Mouse (Mus musculus) cerebellum, adult 2 months (tissue): Measurements from ENCODE around the gene Trim30d.

Source experiments
- CTCF ChIP-seq: fragments of 200-500 bp; IDR thresholded peaks from 2 replicates; pipeline ENCODE4 v1.5.1; 2011; ENCODE audit warnings: low read depth, mild to moderate bottlenecking, control low read depth, low read length, moderate library complexity, borderline replicate concordance; ENCODE audit not compliant: insufficient read depth
- POLR2A ChIP-seq: fragments of 200-500 bp; IDR thresholded peaks from 2 replicates; pipeline ENCODE4 v1.6.1; 2011; ENCODE audit warnings: low read length, control low read depth, borderline replicate concordance; ENCODE audit not compliant: insufficient read depth

- TF ChIP-seq POLR2A (no peak), CTCF (no peak)
These were observed 42.4 kb downstream of the Trim30d start, which contains the start of gene Trim30a for GRCm38 (mm10) chr7:104465065-104465744.
